Mouse (Mus musculus) embryonic facial prominence, embryonic 13.5 days (tissue): ENCODE data around the gene Car15. TPM values are rescaled to one million over a fixed set of nuclear protein-coding genes. Genes with fewer than 3 reads are reported as not detected.
A peak's percentile ranks its signal among the peaks of the same experiment; 100 is the strongest.

Experiments used
- ATAC-seq: fragments of 200-750 bp; cut with Nextera tagmentation; 2 replicates; pipeline ENCODE4 v1.8.0; 2017; ENCODE audit warnings: low read depth; ENCODE audit not compliant: insufficient number of reproducible peaks, insufficient read depth, low FRiP score, low TSS enrichment
- H3K27ac ChIP-seq: fragments of 300-500 bp; sonication (generic); 2 replicates; pipeline ENCODE4 v1.5.1; 2015; ENCODE audit warnings: moderate library complexity, mild to moderate bottlenecking, inconsistent platforms
- H3K27me3 ChIP-seq: fragments of 300-500 bp; sonication (generic); 2 replicates; pipeline ENCODE4 v1.6.1; 2015; ENCODE audit warnings: mild to moderate bottlenecking, inconsistent platforms
- H3K36me3 ChIP-seq: fragments of 300-500 bp; sonication (generic); 2 replicates; pipeline ENCODE4 v1.6.1; 2015; ENCODE audit warnings: mild to moderate bottlenecking, inconsistent platforms
- H3K4me1 ChIP-seq: fragments of 300-500 bp; sonication (generic); 2 replicates; pipeline ENCODE4 v1.6.1; 2015; ENCODE audit warnings: inconsistent platforms
- H3K4me2 ChIP-seq: fragments of 300-500 bp; sonication (generic); 2 replicates; pipeline ENCODE4 v1.6.1; 2015; ENCODE audit warnings: moderate library complexity, mild to moderate bottlenecking, inconsistent platforms
- H3K4me3 ChIP-seq: fragments of 300-500 bp; sonication (generic); 2 replicates; pipeline ENCODE4 v1.5.1; 2015; ENCODE audit warnings: mild to moderate bottlenecking, inconsistent platforms
- H3K9ac ChIP-seq: fragments of 300-500 bp; sonication (generic); 2 replicates; pipeline ENCODE4 v1.6.1; 2015; ENCODE audit warnings: mild to moderate bottlenecking, inconsistent platforms
- H3K9me3 ChIP-seq: fragments of 300-500 bp; sonication (generic); 2 replicates; pipeline ENCODE4 v1.6.1; 2016; ENCODE audit warnings: inconsistent platforms
- WGBS: fragments of 180-500 bp; shearing (Covaris S2); methylation state at CpG from one replicate; pipeline ENCODE4 v1.1.7; 2015; ENCODE audit warnings: mixed read lengths; 5-methylcytosine and 5-hydroxymethylcytosine counted together
- polyA plus RNA-seq: library from polyadenylated mRNA; unstranded; fragments of >200 nt; fragmentation: Nextera tagmentation; extraction: Ambion mirVana; gene quantifications from 2 replicates; pipeline ENCODE4 v1.2.1, GENCODE M21; 2015

Car15 gene
- polyA plus RNA-seq, 1 experiment from 2014 or later: 3.0 TPM

- peak overlapping the region; percentile 78 for H3K9ac ChIP-seq
- H3K27me3 ChIP-seq: peaks cover 92% of the 10 kb centered on the region
- H3K27ac ChIP-seq: no peak overlapping the region
- peak overlapping the region; percentile 98 for H3K4me2 ChIP-seq
- no peaks in the 10 kb centered on the region for H3K9me3 ChIP-seq
- peak; percentile 45; the same call in 1 of the 2 replicates for ATAC-seq
- no peaks in the 10 kb centered on the region for H3K36me3 ChIP-seq
- H3K4me1 ChIP-seq: peaks cover 23% of the 10 kb centered on the region; the same call in 1 of the 2 replicates
- under 1% methylated on average over 36 of the region's 37 CpGs for WGBS
- peak overlapping the region; percentile 65 for H3K4me3 ChIP-seq
Observed at GRCm38 (mm10) chr16:17833321-17833680, 4.9 kb downstream of the Car15 start.

- peaks cover 23% of the 10 kb centered on the region; the same call in 1 of the 2 replicates for H3K4me1 ChIP-seq
- no peak for ATAC-seq
- 19% methylated on average over 7 of the region's 7 CpGs for WGBS
- H3K4me3 ChIP-seq: peak within 1 kb of the TSS; percentile 65
- peak within 1 kb of the TSS; percentile 98 for H3K4me2 ChIP-seq
- peak within 1 kb of the TSS; percentile 78 for H3K9ac ChIP-seq
- no peaks in the 10 kb centered on the region for H3K9me3 ChIP-seq
- no peak within 1 kb of the TSS for H3K27ac ChIP-seq
- no peaks in the 10 kb centered on the region for H3K36me3 ChIP-seq
- peaks cover 89% of the 10 kb centered on the region for H3K27me3 ChIP-seq
Observed at GRCm38 (mm10) chr16:17832821-17833220, 5.3 kb downstream of the Car15 start, which contains the start of gene B830017H08Rik. B830017H08Rik (plus strand) TSS chr16:17833121.

- Histone ChIP-seq H3K36me3 (no peaks in the 10 kb centered on the region), H3K4me3 (no peak overlapping the region), H3K27me3 (peaks cover 79% of the 10 kb centered on the region), H3K27ac (no peak overlapping the region), H3K4me1 (peaks cover 23% of the 10 kb centered on the region; the same call in 1 of the 2 replicates), H3K9ac (no peak overlapping the region), H3K4me2 (no peak overlapping the region), H3K9me3 (no peaks in the 10 kb centered on the region)
- WGBS: 13% methylated on average over 11 of the region's 11 CpGs
- ATAC-seq: no peak
Observed at GRCm38 (mm10) chr16:17831781-17832180, 6.4 kb downstream of the Car15 start.

- H3K4me3 ChIP-seq: no peak overlapping the region
- no peak overlapping the region for H3K4me2 ChIP-seq
- no peaks in the 10 kb centered on the region for H3K36me3 ChIP-seq
- no peaks in the 10 kb centered on the region for H3K9me3 ChIP-seq
- 50% methylated on average over 10 of the region's 10 CpGs for WGBS
- H3K27me3 ChIP-seq: peaks cover 70% of the 10 kb centered on the region
- no peak for ATAC-seq
- H3K9ac ChIP-seq: no peak overlapping the region
- H3K27ac ChIP-seq: no peak overlapping the region
- peaks cover 23% of the 10 kb centered on the region; the same call in 1 of the 2 replicates for H3K4me1 ChIP-seq
Observed at GRCm38 (mm10) chr16:17830385-17831178, 7.6 kb downstream of the Car15 start.

GRCm38 (mm10) chr16:17828867-17829266 is 9.3 kb downstream of the Car15 start:
- Histone ChIP-seq H3K4me2 (no peak overlapping the region), H3K27me3 (peaks cover 52% of the 10 kb centered on the region), H3K9ac (no peak overlapping the region), H3K9me3 (no peaks in the 10 kb centered on the region), H3K4me1 (peaks cover 17% of the 10 kb centered on the region; the same call in 1 of the 2 replicates), H3K27ac (no peak overlapping the region), H3K4me3 (no peak overlapping the region), H3K36me3 (no peaks in the 10 kb centered on the region)
- WGBS: 51% methylated on average over 3 of the region's 3 CpGs
- no peak for ATAC-seq

- Histone ChIP-seq H3K4me3 (no peak overlapping the region), H3K9me3 (no peaks in the 10 kb centered on the region), H3K36me3 (no peaks in the 10 kb centered on the region), H3K4me1 (peaks cover 15% of the 10 kb centered on the region; the same call in 1 of the 2 replicates), H3K4me2 (no peak overlapping the region), H3K27ac (no peak overlapping the region), H3K27me3 (peaks cover 46% of the 10 kb centered on the region), H3K9ac (no peak overlapping the region)
- WGBS: 92% methylated on average over 2 of the region's 2 CpGs
- no peak for ATAC-seq
Observed at GRCm38 (mm10) chr16:17828229-17828628, 9.9 kb downstream of the Car15 start.

- Histone ChIP-seq H3K9ac (no peak overlapping the region), H3K27me3 (peaks cover 29% of the 10 kb centered on the region), H3K36me3 (no peaks in the 10 kb centered on the region), H3K4me3 (no peak overlapping the region), H3K4me1 (peaks cover 3% of the 10 kb centered on the region; the same call in 1 of the 2 replicates), H3K27ac (no peak overlapping the region), H3K4me2 (no peak overlapping the region), H3K9me3 (no peaks in the 10 kb centered on the region)
- WGBS: 86% methylated on average over 2 of the region's 2 CpGs
- no peak for ATAC-seq
Observed at GRCm38 (mm10) chr16:17826500-17826899, 11.7 kb downstream of the Car15 start.

- Histone ChIP-seq H3K27ac (0 out of 2 replicates have a peak overlapping the region, but pooled peaks have one; percentile 55), H3K27me3 (no peaks in the 10 kb centered on the region), H3K4me3 (no peak overlapping the region), H3K4me2 (peak overlapping the region; percentile 86; the same call in 1 of the 2 replicates), H3K4me1 (peaks cover 38% of the 10 kb centered on the region), H3K9ac (no peak overlapping the region; the same call in 1 of the 2 replicates), H3K36me3 (no peaks in the 10 kb centered on the region), H3K9me3 (no peaks in the 10 kb centered on the region)
- 49% methylated on average over 8 of the region's 8 CpGs for WGBS
- no peak for ATAC-seq
Observed at GRCm38 (mm10) chr16:17816528-17816927, 21.6 kb downstream of the Car15 start.

- peaks cover 44% of the 10 kb centered on the region for H3K4me1 ChIP-seq
Observed at GRCm38 (mm10) chr16:17815411-17816402, 22.5 kb downstream of the Car15 start.

GRCm38 (mm10) chr16:17813173-17813572 is 25.0 kb downstream of the Car15 start:
- Histone ChIP-seq H3K36me3 (peaks cover 9% of the 10 kb centered on the region), H3K4me1 (peaks cover 68% of the 10 kb centered on the region), H3K27me3 (no peaks in the 10 kb centered on the region), H3K9me3 (no peaks in the 10 kb centered on the region), H3K4me2 (no peak overlapping the region), H3K27ac (peak overlapping the region; percentile 33; the same call in 1 of the 2 replicates), H3K4me3 (no peak overlapping the region), H3K9ac (0 out of 2 replicates have a peak overlapping the region, but pooled peaks have one; percentile 21)
- no peak for ATAC-seq
- WGBS: 45% methylated on average over 4 of the region's 4 CpGs

More at GRCm38 (mm10) chr16:17815411-17816402, 22.5 kb downstream of the Car15 start:
- Histone ChIP-seq H3K4me3 (peak overlapping the region; percentile 53), H3K27me3 (no peaks in the 10 kb centered on the region), H3K36me3 (no peaks in the 10 kb centered on the region), H3K27ac (peak overlapping the region; percentile 55), H3K4me2 (peak overlapping the region; percentile 86), H3K9me3 (no peaks in the 10 kb centered on the region), H3K9ac (peak overlapping the region; percentile 77)
- peak; percentile 76 for ATAC-seq
- WGBS: under 1% methylated on average over 63 of the region's 63 CpGs

- H3K4me1 ChIP-seq: peaks cover 78% of the 10 kb centered on the region
- WGBS: 3% methylated on average over 5 of the region's 5 CpGs
- H3K9me3 ChIP-seq: no peaks in the 10 kb centered on the region
- peak overlapping the region; percentile 33; the same call in 1 of the 2 replicates for H3K27ac ChIP-seq
- no peak overlapping the region for H3K9ac ChIP-seq
- no peak for ATAC-seq
- no peak overlapping the region for H3K4me2 ChIP-seq
- H3K4me3 ChIP-seq: no peak overlapping the region
- H3K27me3 ChIP-seq: no peaks in the 10 kb centered on the region
- peaks cover 18% of the 10 kb centered on the region for H3K36me3 ChIP-seq
Observed at GRCm38 (mm10) chr16:17812120-17812519, 26.0 kb downstream of the Car15 start.
